Mouse (Mus musculus) stomach, postnatal 0 days (tissue): Measurements from ENCODE around the gene Lrpap1. TPM values are rescaled to one million over a fixed set of nuclear protein-coding genes. Genes with fewer than 3 reads are reported as not detected.
A peak's percentile ranks its signal among the peaks of the same experiment; 100 is the strongest.

Source experiments
- ATAC-seq: fragments of 200-750 bp; cut with Nextera tagmentation; 2 replicates; pipeline ENCODE4 v1.8.0; 2017; ENCODE audit not compliant: low FRiP score, low TSS enrichment
- DNase-seq: peaks from one replicate; pipeline ENCODE4 v3.0.0-alpha.2; 2016; ENCODE audit warnings: low spot score
- H3K27ac ChIP-seq: fragments of 300-500 bp; sonication (generic); replicated peaks from 2 replicates; pipeline ENCODE4 v1.5.1; 2014; ENCODE audit warnings: mild to moderate bottlenecking, control low read depth
- H3K27me3 ChIP-seq: fragments of 300-500 bp; sonication (generic); 2 replicates; pipeline ENCODE4 v1.6.1; 2014; ENCODE audit warnings: low read length; ENCODE audit not compliant: control insufficient read depth, insufficient read depth
- H3K36me3 ChIP-seq: fragments of 300-500 bp; sonication (generic); 2 replicates; pipeline ENCODE4 v1.6.1; 2014; ENCODE audit warnings: low read length, mixed read lengths; ENCODE audit not compliant: control insufficient read depth, insufficient read depth
- H3K4me1 ChIP-seq: fragments of 300-500 bp; sonication (generic); replicated peaks from 2 replicates; pipeline ENCODE4 v1.6.1; 2014; ENCODE audit warnings: antibody characterized with exemption; ENCODE audit not compliant: control insufficient read depth, insufficient read depth
- H3K4me2 ChIP-seq: fragments of 300-500 bp; sonication (generic); replicated peaks from 2 replicates; pipeline ENCODE4 v1.6.1; 2014; ENCODE audit warnings: low read depth, mild to moderate bottlenecking, control low read depth, moderate library complexity
- H3K4me3 ChIP-seq: fragments of 300-500 bp; sonication (generic); 2 replicates; pipeline ENCODE4 v1.5.1; 2014; ENCODE audit warnings: low read depth, low read length, control low read depth
- H3K9ac ChIP-seq: fragments of 300-500 bp; sonication (generic); 2 replicates; pipeline ENCODE4 v1.6.1; 2014; ENCODE audit warnings: mild to moderate bottlenecking, low read length, control low read depth, mixed read lengths
- H3K9me3 ChIP-seq: fragments of 300-500 bp; sonication (generic); 2 replicates; pipeline ENCODE4 v1.6.1; 2016; ENCODE audit warnings: low read length; ENCODE audit not compliant: control insufficient read depth
- CTCF ChIP-seq: IDR thresholded peaks from 2 replicates; pipeline ENCODE4 v1.5.1; 2016; ENCODE audit warnings: antibody characterized with exemption, low read depth, mild to moderate bottlenecking, moderate library complexity
- EP300 ChIP-seq: optimal IDR thresholded peaks from 2 replicates; pipeline ENCODE3; 2016; ENCODE audit warnings: antibody characterized with exemption
- WGBS: fragments of 180-500 bp; shearing (Covaris S2); extraction: QIAGEN DNeasy Blood & Tissue Kit; methylation state at CpG from one replicate; pipeline ENCODE4 v1.1.7; 2014; 5-methylcytosine and 5-hydroxymethylcytosine counted together
- polyA plus RNA-seq: library from polyadenylated mRNA; unstranded; fragments of >200 nt; fragmentation: Nextera tagmentation; extraction: Ambion mirVana; gene quantifications from 2 replicates; pipeline ENCODE4 v1.2.1, GENCODE M21; 2015

The Lrpap1 gene
- polyA plus RNA-seq, 1 experiment from 2014 or later: 101 TPM

GRCm38 (mm10) chr5:35131237-35131636, 25.7 kb upstream of the Lrpap1 start:
- H3K27me3 ChIP-seq: no peaks in the 10 kb centered on the region
- H3K9me3 ChIP-seq: no peaks in the 10 kb centered on the region
- H3K4me2 ChIP-seq: no peak overlapping the region
- no peaks in the 10 kb centered on the region for H3K36me3 ChIP-seq
- WGBS: 11% methylated on average over 1 of the region's 1 CpGs
- no peaks in the 10 kb centered on the region for H3K4me1 ChIP-seq
- no peak overlapping the region for H3K4me3 ChIP-seq
- TF ChIP-seq EP300 (no peak), CTCF (peak; percentile 50)
- H3K9ac ChIP-seq: no peak overlapping the region
- no peak overlapping the region for H3K27ac ChIP-seq
- no peak for DNase-seq
- no peak for ATAC-seq

GRCm38 (mm10) chr5:35129767-35130191, 24.2 kb upstream of the Lrpap1 start:
- no peak overlapping the region for H3K27ac ChIP-seq
- TF ChIP-seq CTCF (no peak), EP300 (no peak)
- no peaks in the 10 kb centered on the region for H3K9me3 ChIP-seq
- 88% methylated on average over 7 of the region's 7 CpGs for WGBS
- H3K9ac ChIP-seq: no peak overlapping the region
- no peaks in the 10 kb centered on the region for H3K4me1 ChIP-seq
- no peaks in the 10 kb centered on the region for H3K36me3 ChIP-seq
- ATAC-seq: no peak
- no peak overlapping the region for H3K4me3 ChIP-seq
- no peak for DNase-seq
- no peaks in the 10 kb centered on the region for H3K27me3 ChIP-seq
- H3K4me2 ChIP-seq: no peak overlapping the region

- Histone ChIP-seq H3K27me3 (no peaks in the 10 kb centered on the region), H3K9ac (no peak overlapping the region), H3K4me3 (no peak overlapping the region), H3K4me2 (no peak overlapping the region), H3K36me3 (no peaks in the 10 kb centered on the region), H3K9me3 (no peaks in the 10 kb centered on the region), H3K27ac (no peak overlapping the region), H3K4me1 (no peaks in the 10 kb centered on the region)
- WGBS: 74% methylated on average over 16 of the region's 16 CpGs
- DNase-seq (no peak), ATAC-seq (no peak)
- TF ChIP-seq EP300: no peak
- no peak for TF ChIP-seq CTCF
Observed at GRCm38 (mm10) chr5:35129208-35129607, 23.6 kb upstream of the Lrpap1 start.

GRCm38 (mm10) chr5:35120024-35120423, 14.5 kb upstream of the Lrpap1 start:
- ATAC-seq: no peak
- Histone ChIP-seq H3K4me2 (no peak overlapping the region), H3K9ac (no peak overlapping the region), H3K27me3 (no peaks in the 10 kb centered on the region), H3K36me3 (no peaks in the 10 kb centered on the region), H3K9me3 (no peaks in the 10 kb centered on the region), H3K4me3 (no peak overlapping the region), H3K27ac (no peak overlapping the region), H3K4me1 (no peaks in the 10 kb centered on the region)
- no peak for TF ChIP-seq EP300
- no peak for TF ChIP-seq CTCF
- WGBS: 75% methylated on average over 8 of the region's 8 CpGs
- no peak for DNase-seq

- H3K4me2 ChIP-seq: no peak overlapping the region
- H3K27me3 ChIP-seq: no peaks in the 10 kb centered on the region
- no peak overlapping the region for H3K27ac ChIP-seq
- H3K4me1 ChIP-seq: no peaks in the 10 kb centered on the region
- 89% methylated on average over 2 of the region's 2 CpGs for WGBS
- H3K9ac ChIP-seq: no peak overlapping the region
- no peak overlapping the region for H3K4me3 ChIP-seq
- H3K36me3 ChIP-seq: no peaks in the 10 kb centered on the region
- TF ChIP-seq CTCF (no peak), EP300 (no peak)
- H3K9me3 ChIP-seq: no peaks in the 10 kb centered on the region
- ATAC-seq (no peak), DNase-seq (no peak)
Observed at GRCm38 (mm10) chr5:35118418-35118817, 12.9 kb upstream of the Lrpap1 start.

GRCm38 (mm10) chr5:35117633-35118032, 12.1 kb upstream of the Lrpap1 start:
- H3K9ac ChIP-seq: no peak overlapping the region
- no peaks in the 10 kb centered on the region for H3K4me1 ChIP-seq
- H3K4me3 ChIP-seq: no peak overlapping the region
- no peaks in the 10 kb centered on the region for H3K36me3 ChIP-seq
- H3K27me3 ChIP-seq: no peaks in the 10 kb centered on the region
- no peaks in the 10 kb centered on the region for H3K9me3 ChIP-seq
- 52% methylated on average over 3 of the region's 3 CpGs for WGBS
- no peak for DNase-seq
- H3K4me2 ChIP-seq: no peak overlapping the region
- TF ChIP-seq CTCF (no peak), EP300 (no peak)
- no peak for ATAC-seq
- no peak overlapping the region for H3K27ac ChIP-seq
